Mouse (Mus musculus): ENCODE measurements around the gene Gpn1. TPM values are rescaled to one million over a fixed set of nuclear protein-coding genes. Genes with fewer than 3 reads are reported as not detected.

Gpn1 gene
- polyA plus RNA-seq (2012), result 25.6 and 28.8 TPM in 2 replicates

DNA sequence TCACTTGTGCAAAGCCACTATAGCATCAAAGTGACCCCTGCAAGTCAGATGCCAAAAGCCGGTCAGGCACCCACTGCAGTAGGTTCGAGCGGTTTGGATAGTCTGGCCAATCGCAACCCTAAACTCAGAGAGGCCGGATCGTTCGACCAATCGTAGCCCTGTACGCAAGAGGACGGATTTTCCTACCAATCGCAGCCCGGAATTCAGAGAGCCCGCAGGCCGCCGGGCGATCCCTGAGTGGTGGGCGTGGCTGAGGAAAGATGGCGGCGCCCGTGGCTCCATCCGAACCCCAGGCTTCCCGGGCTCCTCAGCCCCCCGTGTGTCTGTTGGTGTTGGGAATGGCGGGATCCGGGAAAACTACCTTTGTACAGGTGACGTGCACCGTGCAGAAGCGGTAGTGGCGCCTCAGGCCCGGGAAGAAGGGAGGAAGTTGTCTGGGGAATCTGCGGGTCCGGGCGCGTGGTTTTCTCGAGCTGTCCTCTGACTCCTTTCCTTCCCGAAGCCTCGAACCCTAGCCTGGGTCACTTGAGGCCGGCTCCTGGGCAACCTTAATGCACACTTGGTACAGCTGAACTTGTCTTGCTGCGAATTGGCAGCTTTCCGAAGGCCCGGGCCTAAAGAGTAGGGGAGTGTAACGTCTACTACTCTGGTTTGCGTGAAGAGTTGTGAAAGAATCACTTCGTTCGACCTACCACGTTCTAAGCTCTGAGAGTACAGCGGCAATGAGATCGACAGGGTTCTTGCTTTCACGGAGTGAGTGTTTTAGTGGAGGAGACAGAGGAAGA is at the start of gene Gpn1:
TSS of gene Gpn1 (plus strand) at position 229 of the 785 bp plus-strand sequence.

GRCm38 (mm10) chr5:31451878-31452561 is 42.5 kb upstream of the Gpn1 start, which contains the start of gene Zfp512:
TSS of gene Zfp512 (plus strand) at chr5:31452431.

GRCm38 (mm10) chr5:31485440-31485839 is 9.1 kb upstream of the Gpn1 start, which contains the start of gene 4930548H24Rik:
TSS of gene 4930548H24Rik (plus strand) at chr5:31485740.

DNA sequence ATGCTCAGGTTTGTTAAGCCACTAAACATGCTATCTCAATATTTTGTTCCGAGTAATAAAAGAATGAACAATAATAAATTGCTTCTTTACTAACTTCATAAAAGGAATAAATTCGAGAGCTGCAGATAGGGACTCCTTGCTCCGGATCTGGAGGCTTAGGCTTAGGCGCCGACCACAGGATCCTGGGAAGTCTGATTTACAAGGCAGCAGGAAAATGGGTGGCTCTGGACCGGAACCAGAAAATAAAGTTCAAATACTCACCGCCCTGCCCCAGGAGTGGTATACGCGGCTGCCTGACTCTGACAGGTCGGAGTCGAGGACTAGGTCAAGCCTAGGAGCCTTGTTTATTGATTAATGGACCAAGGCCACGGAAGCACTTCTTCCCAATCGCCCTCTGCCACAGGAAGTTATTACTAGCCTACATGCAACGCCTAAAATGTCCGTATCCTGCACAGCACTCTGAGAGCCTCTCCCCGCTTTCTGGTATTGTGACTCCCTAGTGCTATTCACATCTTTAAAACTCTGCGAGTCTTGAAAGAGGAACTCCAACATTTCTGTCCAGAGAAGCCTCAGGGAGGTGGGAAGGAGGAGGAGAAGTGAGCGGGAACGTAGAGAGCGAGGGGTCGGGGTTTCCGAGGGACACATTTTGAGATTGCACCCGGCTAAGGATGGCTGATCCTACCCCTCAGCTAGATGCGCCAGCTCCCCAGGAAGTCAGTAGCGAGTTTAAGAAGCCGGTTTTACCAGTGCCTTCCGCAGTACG is 32.0 kb downstream of the Gpn1 start, which contains the start of gene Slc4a1ap:
TSS of gene Slc4a1ap (plus strand) at position 642 of the 763 bp plus-strand sequence.

GRCm38 (mm10) chr5:31527707-31528106 is 33.2 kb downstream of the Gpn1 start, which contains the start of gene Supt7l:
TSS of gene Supt7l (minus strand) at chr5:31527807.

Other genes starting within 250 kb of the Gpn1 start
- gene Krtcap3, start 243.1 kb upstream of the Gpn1 start, polyA plus RNA-seq (2012), result 3.9 and 6.5 TPM in 2 replicates
- 26.2 and 30.1 TPM in 2 replicates for gene Ift172, start 203.6 kb upstream of the Gpn1 start, polyA plus RNA-seq (2012)
- gene Fndc4, start 198.7 kb upstream of the Gpn1 start, polyA plus RNA-seq (2012), result 0.26 and 0.30 TPM in 2 replicates
- 0.02 TPM in 1 of 2 replicates, not detected in the other for gene Gckr, start 197.3 kb upstream of the Gpn1 start, polyA plus RNA-seq (2012)
- gene Zfp512, start 42.3 kb upstream of the Gpn1 start, polyA plus RNA-seq (2012), result 5.2 and 7.6 TPM in 2 replicates
- gene 4930548H24Rik, start 9.0 kb upstream of the Gpn1 start, polyA plus RNA-seq (2012), result not detected in 2 replicates
- gene Slc4a1ap, start 32.3 kb downstream of the Gpn1 start, polyA plus RNA-seq (2012), result 13.3 and 14.2 TPM in 2 replicates
- 8.7 and 8.8 TPM in 2 replicates for gene Supt7l, start 33.1 kb downstream of the Gpn1 start, polyA plus RNA-seq (2012)
- gene Mrpl33, start 102.2 kb downstream of the Gpn1 start, polyA plus RNA-seq (2012), result 6.9 and 12.8 TPM in 2 replicates
- 11.0 and 14.9 TPM in 2 replicates for gene Rbks, start 202.9 kb downstream of the Gpn1 start, polyA plus RNA-seq (2012)
- gene Babam2, start 202.9 kb downstream of the Gpn1 start, polyA plus RNA-seq (2012), result 48.2 and 52.8 TPM in 2 replicates

Measured in megakaryocyte-erythroid progenitor cell, adult 5 weeks (primary cell).